Mouse (Mus musculus) spleen, adult 2 months (tissue): ENCODE data around the gene Mier3.

Source experiments
- CTCF ChIP-seq: fragments of 200-500 bp; IDR thresholded peaks from 2 replicates; pipeline ENCODE4 v1.5.1; 2011; ENCODE audit warnings: mild to moderate bottlenecking, inconsistent platforms; ENCODE audit not compliant: insufficient read depth, insufficient read length, insufficient replicate concordance; ENCODE audit errors: extremely low read depth
- POLR2A ChIP-seq: fragments of 200-500 bp; IDR thresholded peaks from 2 replicates; pipeline ENCODE4 v1.6.1; 2011; ENCODE audit warnings: low read depth, low read length, inconsistent platforms

DNA sequence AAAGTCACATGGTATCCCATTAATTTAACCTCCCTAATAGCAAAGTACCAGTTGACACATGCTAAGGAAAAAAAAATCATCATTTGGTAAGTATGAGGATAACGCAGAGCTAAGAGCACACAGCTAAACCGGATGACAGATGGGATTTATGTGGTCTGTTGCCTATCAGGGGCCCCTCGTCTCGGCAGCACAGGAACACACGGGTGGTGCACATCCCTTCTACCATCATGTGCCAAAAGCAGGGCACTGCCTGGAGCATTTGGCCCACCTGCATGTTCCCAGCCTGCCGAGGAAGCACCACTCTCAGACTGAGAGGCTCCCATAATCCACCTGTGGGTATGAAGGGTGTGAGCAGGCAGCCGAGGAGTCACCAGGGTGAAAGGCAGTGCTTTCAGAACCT is 64.4 kb downstream of the Mier3 start:
- TF ChIP-seq CTCF = no peak
- TF ChIP-seq POLR2A = no peak
